Comparison of ENCODE assay signal across 16 mouse cellular contexts in genomic region chr15:23046127-23046785, GRCm38 (mm10).
A peak's percentile ranks its signal among the peaks of the same experiment; 100 is the strongest.
DNase-seq lines count a peak whose midpoint lies in the region; ATAC-seq and TF ChIP-seq lines count a peak whose summit lies in the region.
"Had no signal": no experiment of that assay in that cellular context is flagged by ENCODE, and none has a peak within 500 bp of the region (broad histone marks: within the 10 kb centered on the region; RNA-seq: fewer than 3 reads in every experiment).

No protein-coding gene starts in this region.

- peak; percentile 8 for DNase-seq in lung, embryonic 14.5 days
- no peak for DNase-seq in lung, adult 2 months
- DNase-seq in brain, adult 2 months (ENCODE audit: low read depth, low spot score): peak; percentile 57
- DNase-seq in cerebellum, adult 8-10 months: peak; percentile 39
- no peak for DNase-seq in adrenal gland, postnatal 10 days
- DNase-seq in heart, postnatal 10 days: no peak
- DNase-seq: heart, postnatal 14 days; kidney, adult 9 months; lung, postnatal 36 days; midbrain, embryonic 14.5 days; spleen, adult 18-20 months had no signal

- no peak for TF ChIP-seq POLR2A in lung, adult 2 months (IDR thresholded peaks at IDR 0.05; ENCODE audit: borderline replicate concordance, extremely low read depth, low read depth, low read length)
- TF ChIP-seq POLR2A in embryonic fibroblast, embryonic 13.5 days (IDR thresholded peaks at IDR 0.05; ENCODE audit: low read depth, low read length): no peak

- H3K9me3 ChIP-seq in lung, embryonic 14.5 days (ENCODE audit: low read depth, low read length): no peaks in the 10 kb centered on the region
- H3K9me3 ChIP-seq: forebrain, embryonic 15.5 days; limb, embryonic 10.5 days; liver, embryonic 15.5 days; neural tube, embryonic 12.5 days had no signal

- H3K27ac ChIP-seq in lung, embryonic 14.5 days (ENCODE audit: low read depth): no peak overlapping the region
- no peak overlapping the region for H3K27ac ChIP-seq in embryonic fibroblast, embryonic 13.5 days (ENCODE audit: insufficient read depth, low read length)
- H3K27ac ChIP-seq: forebrain, embryonic 15.5 days; limb, embryonic 10.5 days; liver, embryonic 15.5 days; neural tube, embryonic 12.5 days had no signal

- no peak overlapping the region for H3K9ac ChIP-seq in lung, embryonic 14.5 days
- H3K9ac ChIP-seq: forebrain, embryonic 15.5 days; liver, embryonic 15.5 days; neural tube, embryonic 12.5 days had no signal

- no peak for ATAC-seq in lung, embryonic 14.5 days (ENCODE audit: insufficient read depth)
- ATAC-seq: forebrain, embryonic 15.5 days had no signal

- no peaks in the 10 kb centered on the region for H3K4me1 ChIP-seq in lung, embryonic 14.5 days (ENCODE audit: insufficient read depth)
- no peaks in the 10 kb centered on the region for H3K4me1 ChIP-seq in lung, adult 2 months (ENCODE audit: control insufficient read depth, insufficient read depth, low read length)
- no peaks in the 10 kb centered on the region for H3K4me1 ChIP-seq in embryonic fibroblast, embryonic 13.5 days (ENCODE audit: control insufficient read depth, insufficient read depth, low read length)
- H3K4me1 ChIP-seq: forebrain, embryonic 15.5 days; limb, embryonic 10.5 days; liver, embryonic 15.5 days; neural tube, embryonic 12.5 days had no signal

- WGBS in lung, embryonic 14.5 days: 76% methylated on average over 4 of the region's 4 CpGs
- 72% methylated on average over 4 of the region's 4 CpGs for WGBS in lung, adult 2 months

- TF ChIP-seq CTCF in lung, embryonic 14.5 days (IDR thresholded peaks at IDR 0.05; ENCODE audit: low read depth): no peak
- no peak for TF ChIP-seq CTCF in lung, adult 2 months (IDR thresholded peaks at IDR 0.05; ENCODE audit: insufficient read depth, low read length)
- TF ChIP-seq CTCF in embryonic fibroblast, embryonic 13.5 days (IDR thresholded peaks at IDR 0.05; ENCODE audit: borderline replicate concordance, insufficient read depth, low read length): peak; percentile 6; the same call in 1 of the 2 replicates

- H3K4me3 ChIP-seq in lung, embryonic 14.5 days (ENCODE audit: low read depth, low read length): no peak overlapping the region
- no peak overlapping the region for H3K4me3 ChIP-seq in lung, adult 2 months (replicated peaks; ENCODE audit: extremely low read depth, low read depth, low read length)
- no peak overlapping the region for H3K4me3 ChIP-seq in embryonic fibroblast, embryonic 13.5 days (ENCODE audit: insufficient read depth, low read length)
- H3K4me3 ChIP-seq: forebrain, embryonic 15.5 days; limb, embryonic 10.5 days; liver, embryonic 15.5 days; neural tube, embryonic 12.5 days had no signal

- no peaks in the 10 kb centered on the region for H3K36me3 ChIP-seq in lung, embryonic 14.5 days (ENCODE audit: insufficient read depth)
- H3K36me3 ChIP-seq: forebrain, embryonic 15.5 days; limb, embryonic 10.5 days; liver, embryonic 15.5 days; neural tube, embryonic 12.5 days had no signal

- intact Hi-C loops in heart, postnatal 10 days (cut with DNase I): no loop called here

- H3K4me2 ChIP-seq in lung, embryonic 14.5 days: no peak overlapping the region
- H3K4me2 ChIP-seq: forebrain, embryonic 15.5 days; liver, embryonic 15.5 days; neural tube, embryonic 12.5 days had no signal

- no peaks in the 10 kb centered on the region for H3K27me3 ChIP-seq in lung, embryonic 14.5 days (ENCODE audit: insufficient read depth, low read length)
- H3K27me3 ChIP-seq: forebrain, embryonic 15.5 days; liver, embryonic 15.5 days; neural tube, embryonic 12.5 days had no signal

Comparison
In these comparisons a context has a peak if more than half of its experiments do, and no peak if none do; other contexts are left out.
1. DNase-seq: peak in lung, embryonic 14.5 days (single experiment), brain, adult 2 months (single experiment) and cerebellum, adult 8-10 months (single experiment); none in lung, adult 2 months (single experiment), adrenal gland, postnatal 10 days (single experiment) and heart, postnatal 10 days (0 of 2).